Mouse (Mus musculus) lung, adult 18-20 months (tissue): ENCODE measurements at regions not wholly inside any gene's neighbourhood (a gene's known extent, or its start where the extent isn't known, plus 50 kb on each side); places are given as distances from the start of the nearest gene placed in this dataset.

Experiments used
- DNase-seq, 2 experiments: peaks; one replicate each; pipeline ENCODE4 v3.0.0; 2022; ENCODE audit warnings: mixed read lengths in 2 of 2

- peak in 1 of 2 experiments; percentile 0 for DNase-seq
Measured at GRCm38 (mm10) chr11:6923917-6924316, 86.5 kb upstream of the Gm11983 start.

GRCm38 (mm10) chr11:6918546-6918945, 81.1 kb upstream of the Gm11983 start:
- no peak for DNase-seq

GRCm38 (mm10) chr11:6905630-6906029, 68.2 kb upstream of the Gm11983 start:
- no peak for DNase-seq

GRCm38 (mm10) chr11:6902991-6903390, 65.5 kb upstream of the Gm11983 start:
- no peak for DNase-seq

- DNase-seq: no peak
Measured at GRCm38 (mm10) chr11:6902271-6902670, 64.8 kb upstream of the Gm11983 start.

- no peak for DNase-seq
Measured at GRCm38 (mm10) chr11:6900769-6901481, 63.5 kb upstream of the Gm11983 start.

- DNase-seq: no peak
Measured at GRCm38 (mm10) chr11:6900357-6900756, 62.9 kb upstream of the Gm11983 start.

- no peak for DNase-seq
Measured at GRCm38 (mm10) chr11:6899271-6900005, 62.0 kb upstream of the Gm11983 start.

- no peak for DNase-seq
Measured at GRCm38 (mm10) chr11:6898357-6899097, 61.1 kb upstream of the Gm11983 start.

GRCm38 (mm10) chr11:6895786-6896093, 58.3 kb upstream of the Gm11983 start:
- no peak for DNase-seq

GRCm38 (mm10) chr11:6894911-6895785, 57.7 kb upstream of the Gm11983 start:
- DNase-seq: no peak

- DNase-seq: no peak
Measured at GRCm38 (mm10) chr11:6893734-6894133, 56.3 kb upstream of the Gm11983 start.

- DNase-seq: no peak
Measured at GRCm38 (mm10) chr11:6893063-6893462, 55.6 kb upstream of the Gm11983 start.

- no peak for DNase-seq
Measured at GRCm38 (mm10) chr11:6890450-6890849, 53.0 kb upstream of the Gm11983 start.

- no peak for DNase-seq
Measured at GRCm38 (mm10) chr11:6889660-6890185, 52.3 kb upstream of the Gm11983 start.

- DNase-seq: no peak
Measured at GRCm38 (mm10) chr11:6889120-6889519, 51.7 kb upstream of the Gm11983 start.
